Mouse (Mus musculus) G1E (cell line): ENCODE data around the gene Acvrl1. TPM values are rescaled to one million over a fixed set of nuclear protein-coding genes. Genes with fewer than 3 reads are reported as not detected.

Experiments
- ATAC-seq: 2 replicates; pipeline ENCODE4 v1.8.0; 2016; ENCODE audit warnings: mild to moderate bottlenecking; ENCODE audit not compliant: insufficient number of reproducible peaks, poor library complexity, low FRiP score, severe bottlenecking; ENCODE audit errors: extremely low read depth
- DNase-seq: peaks from one replicate; pipeline ENCODE4 v3.0.0; 2012; ENCODE audit warnings: low spot score
- H3K27me3 ChIP-seq: 2 replicates; pipeline ENCODE4 v1.6.1; 2012; ENCODE audit warnings: mild to moderate bottlenecking, low read length, inconsistent platforms; ENCODE audit not compliant: insufficient read depth
- H3K36me3 ChIP-seq: replicated peaks from 2 replicates; pipeline ENCODE3; 2012; ENCODE audit warnings: mild to moderate bottlenecking, inconsistent platforms
- H3K4me1 ChIP-seq: 2 replicates; pipeline ENCODE4 v1.6.1; 2012; ENCODE audit warnings: low read depth, low read length, inconsistent platforms, mixed read lengths; ENCODE audit not compliant: insufficient read depth
- H3K4me3 ChIP-seq: 2 replicates; pipeline ENCODE4 v1.5.1; 2012; ENCODE audit warnings: low read depth, mild to moderate bottlenecking, inconsistent platforms, low read length, moderate library complexity, mixed read lengths
- H3K9me3 ChIP-seq: replicated peaks from 2 replicates; pipeline ENCODE4 v1.6.1; 2012; ENCODE audit warnings: inconsistent platforms
- CTCF ChIP-seq: IDR thresholded peaks from 2 replicates; pipeline ENCODE4 v1.5.1; 2012; ENCODE audit warnings: low read depth, low read length, inconsistent platforms, mixed read lengths
- GATA1 ChIP-seq: IDR thresholded peaks from 2 replicates; pipeline ENCODE4 v1.6.1; 2012; ENCODE audit warnings: borderline replicate concordance, low read length, inconsistent platforms, mixed read lengths
- GATA2 ChIP-seq: IDR thresholded peaks from 2 replicates; pipeline ENCODE4 v1.6.1; 2012; ENCODE audit warnings: low read depth, low read length, inconsistent platforms, borderline replicate concordance
- POLR2AphosphoS5 ChIP-seq: IDR thresholded peaks from 2 replicates; pipeline ENCODE4 v1.6.1; 2012; ENCODE audit warnings: low read depth, low read length, inconsistent platforms; ENCODE audit not compliant: insufficient replicate concordance
- TAL1 ChIP-seq: conservative IDR thresholded peaks from 2 replicates; pipeline ENCODE4 v1.6.1; 2012; ENCODE audit warnings: low read depth, low read length, inconsistent platforms, mixed read lengths
- polyA plus RNA-seq: library from polyadenylated mRNA; stranded (reverse); fragments of >175 nt; gene quantifications from 2 replicates; pipeline ENCODE4 v1.2.3, GENCODE M21; 2012
- total RNA-seq, 2 experiments: library from RNA; stranded (forward) in 1 of 2; stranded (reverse) in 1 of 2; fragments of 200-1000 nt in 1 of 2; fragments of >200 nt in 1 of 2; fragmentation: Nextera tagmentation in 1 of 2; gene quantifications; 2 replicates each; pipeline ENCODE4 v1.2.3; 2014 to 2017

Acvrl1 gene
- total and polyA plus RNA-seq, 3 experiments, result 0.02 to 0.60 TPM; not detected in 1

DNA sequence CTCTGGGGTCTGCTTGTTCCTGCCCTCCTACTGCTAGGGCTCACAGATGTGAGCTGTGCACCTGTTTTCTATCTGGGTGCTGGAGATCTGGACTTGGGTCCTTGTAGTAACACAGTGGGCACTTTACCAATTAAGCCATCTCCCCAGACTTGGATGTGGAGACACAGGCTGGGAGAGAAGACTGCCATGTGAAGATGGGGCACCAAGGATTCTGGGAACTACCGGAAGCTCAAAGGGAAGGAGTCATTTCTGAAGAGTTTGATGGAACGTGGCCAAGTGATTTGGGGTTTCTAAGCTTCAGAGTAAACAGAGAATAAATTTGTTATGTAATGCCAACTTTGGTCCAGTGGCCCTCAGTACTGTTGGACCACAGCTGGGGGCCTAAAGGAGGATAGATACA, 43.7 kb downstream of the Acvrl1 start:
- ATAC-seq (no peak), DNase-seq (no peak)
- Histone ChIP-seq H3K9me3 (peaks cover 65% of the 10 kb centered on the region), H3K4me1 (no peaks in the 10 kb centered on the region), H3K36me3 (no peaks in the 10 kb centered on the region), H3K27me3 (no peaks in the 10 kb centered on the region), H3K4me3 (no peak overlapping the region)
- TF ChIP-seq GATA2, result no peak
- no peak for TF ChIP-seq CTCF
- no peak for TF ChIP-seq POLR2AphosphoS5
- TF ChIP-seq GATA1, result no peak
- no peak for TF ChIP-seq TAL1

- Histone ChIP-seq H3K4me1 (no peaks in the 10 kb centered on the region), H3K4me3 (no peak within 1 kb of the TSS), H3K27me3 (no peaks in the 10 kb centered on the region), H3K9me3 (peaks cover 63% of the 10 kb centered on the region), H3K36me3 (no peaks in the 10 kb centered on the region)
- DNase-seq (no peak), ATAC-seq (no peak)
- TF ChIP-seq GATA2, result no peak
- no peak for TF ChIP-seq CTCF
- no peak for TF ChIP-seq TAL1
- no peak for TF ChIP-seq POLR2AphosphoS5
- TF ChIP-seq GATA1, result no peak
Measured at GRCm38 (mm10) chr15:101173421-101174211, 45.3 kb downstream of the Acvrl1 start, which contains the start of gene Acvr1b. TSS of gene Acvr1b (plus strand) at chr15:101174067.

DNA sequence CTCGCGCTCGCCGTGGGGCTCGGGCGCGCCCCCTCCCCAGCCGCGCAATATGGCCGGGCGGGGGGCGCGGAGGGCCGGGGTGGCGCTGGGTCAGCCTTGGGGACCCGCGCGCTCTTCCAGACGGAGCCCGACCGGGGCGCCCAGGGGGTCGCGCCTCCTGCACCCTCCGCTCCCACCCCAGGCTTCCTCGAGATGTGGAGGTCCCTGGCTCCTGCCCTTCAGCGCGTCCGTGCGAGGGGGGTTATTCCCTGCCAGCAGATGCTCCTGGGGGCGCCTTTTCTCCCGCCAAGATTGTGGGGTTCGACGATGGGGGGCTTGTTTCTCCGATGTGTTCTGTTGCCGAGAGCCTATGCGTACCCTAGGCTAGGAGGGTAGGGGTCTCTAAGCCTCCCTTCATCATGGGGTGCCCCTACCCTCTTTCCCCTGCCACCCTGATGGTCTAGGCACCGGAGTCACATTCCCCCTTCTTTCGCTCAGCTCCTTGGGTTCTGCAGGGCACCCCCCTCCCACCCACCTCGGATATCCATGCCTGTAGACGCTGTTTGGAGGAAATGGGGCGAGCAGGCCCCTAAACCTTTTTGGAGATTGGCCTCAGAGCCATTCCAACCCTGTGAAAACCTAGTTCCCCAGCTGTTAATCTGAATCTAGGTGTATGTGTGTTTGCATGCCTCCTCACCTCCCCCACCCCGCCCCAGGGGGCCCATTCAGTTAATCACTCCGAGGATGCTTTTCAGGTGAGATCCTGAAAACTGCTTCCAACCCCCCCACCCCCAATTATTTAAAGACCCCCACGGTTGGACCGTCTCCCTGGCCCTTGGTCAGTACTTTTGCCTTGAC, 46.2 kb downstream of the Acvrl1 start:
- Histone ChIP-seq H3K27me3 (no peaks in the 10 kb centered on the region), H3K36me3 (no peaks in the 10 kb centered on the region), H3K4me3 (no peak overlapping the region), H3K4me1 (no peaks in the 10 kb centered on the region), H3K9me3 (peaks cover 64% of the 10 kb centered on the region)
- DNase-seq (no peak), ATAC-seq (no peak)
- no peak for TF ChIP-seq GATA2
- no peak for TF ChIP-seq GATA1
- no peak for TF ChIP-seq POLR2AphosphoS5
- TF ChIP-seq TAL1, result no peak
- no peak for TF ChIP-seq CTCF

DNA sequence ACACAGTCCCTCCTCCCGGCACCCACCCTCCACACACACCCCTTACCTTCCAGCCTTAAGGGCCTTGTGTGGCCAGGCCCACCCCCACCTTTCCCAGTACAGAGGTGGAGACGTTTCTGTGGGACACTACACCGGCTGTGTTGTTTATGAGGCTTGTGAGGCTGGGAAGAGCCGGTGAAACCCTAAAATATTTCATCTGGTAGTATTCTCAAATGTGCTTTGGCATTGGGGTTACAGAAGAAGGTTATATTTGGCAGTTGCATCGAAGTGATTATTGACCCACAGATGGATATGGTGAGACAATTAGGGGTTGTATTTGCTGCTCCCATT, 46.8 kb downstream of the Acvrl1 start:
- ATAC-seq (no peak), DNase-seq (no peak)
- Histone ChIP-seq H3K9me3 (peaks cover 65% of the 10 kb centered on the region), H3K27me3 (no peaks in the 10 kb centered on the region), H3K36me3 (no peaks in the 10 kb centered on the region), H3K4me3 (no peak overlapping the region), H3K4me1 (no peaks in the 10 kb centered on the region)
- TF ChIP-seq GATA1 (no peak), GATA2 (no peak), POLR2AphosphoS5 (no peak), CTCF (no peak), TAL1 (no peak)

DNA sequence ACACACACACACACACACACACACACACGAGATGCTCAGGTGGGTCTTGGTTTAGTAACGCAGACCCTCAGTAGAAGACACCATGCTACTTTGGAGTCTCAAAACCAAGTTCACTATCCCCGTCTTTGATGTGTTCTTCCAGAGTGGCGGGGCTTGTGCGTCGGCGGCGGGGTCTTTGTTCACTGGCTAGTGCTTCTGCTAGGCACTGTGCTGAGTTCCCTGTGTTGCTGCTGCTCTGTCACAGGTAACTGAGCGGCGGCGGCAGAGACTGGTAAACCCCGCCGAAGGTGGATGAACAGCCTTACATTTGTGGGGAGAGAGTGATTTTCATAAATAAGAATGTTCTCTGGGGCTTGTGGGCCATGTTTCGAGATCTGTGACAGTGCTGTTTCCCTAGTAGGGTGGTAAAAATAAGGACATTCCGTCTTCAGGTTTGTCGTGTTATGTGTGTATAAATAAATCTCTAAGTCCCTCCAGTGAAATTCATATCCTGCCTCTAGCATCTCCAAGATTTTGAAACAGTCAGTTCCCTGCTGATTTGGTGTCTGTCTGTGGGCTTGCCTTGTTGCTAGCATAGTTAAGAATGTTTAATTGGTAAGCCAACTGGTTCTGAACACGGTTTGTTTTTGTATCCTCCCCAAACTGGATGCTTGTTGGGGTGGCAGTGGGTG, 47.4 kb downstream of the Acvrl1 start:
- no peaks in the 10 kb centered on the region for H3K36me3 ChIP-seq
- TF ChIP-seq POLR2AphosphoS5, result no peak
- no peak for TF ChIP-seq GATA1
- no peak for TF ChIP-seq TAL1
- TF ChIP-seq GATA2, result no peak
- TF ChIP-seq CTCF, result no peak
- DNase-seq, result no peak
- ATAC-seq, result no peak
- H3K27me3 ChIP-seq, result no peaks in the 10 kb centered on the region
- H3K4me1 ChIP-seq, result no peaks in the 10 kb centered on the region
- H3K4me3 ChIP-seq, result no peak overlapping the region
- peaks cover 65% of the 10 kb centered on the region for H3K9me3 ChIP-seq

- DNase-seq (no peak), ATAC-seq (no peak)
- Histone ChIP-seq H3K36me3 (no peaks in the 10 kb centered on the region), H3K9me3 (peaks cover 66% of the 10 kb centered on the region), H3K4me1 (no peaks in the 10 kb centered on the region), H3K4me3 (no peak overlapping the region), H3K27me3 (no peaks in the 10 kb centered on the region)
- no peak for TF ChIP-seq POLR2AphosphoS5
- no peak for TF ChIP-seq GATA1
- no peak for TF ChIP-seq CTCF
- TF ChIP-seq GATA2, result no peak
Measured at GRCm38 (mm10) chr15:101176284-101176680, 48.0 kb downstream of the Acvrl1 start.
